Mouse (Mus musculus) heart, adult 2 months (tissue): ENCODE measurements around the gene Hnrnpf. TPM values are rescaled to one million over a fixed set of nuclear protein-coding genes. Genes with fewer than 3 reads are reported as not detected.

Experiments
- DNase-seq, 2 experiments: peaks; one replicate each; pipeline ENCODE4 v3.0.0; 2021
- H3K27ac ChIP-seq: fragments of 200-600 bp; 2 replicates; pipeline ENCODE4 v1.8.1; 2022
- H3K27me3 ChIP-seq: fragments of 200-500 bp; 2 replicates; pipeline ENCODE4 v1.6.1; 2012; ENCODE audit warnings: mild to moderate bottlenecking, low read length, inconsistent platforms, mixed read lengths; ENCODE audit not compliant: control insufficient read depth, insufficient read depth
- H3K36me3 ChIP-seq: fragments of 200-500 bp; 2 replicates; pipeline ENCODE4 v1.6.1; 2012; ENCODE audit warnings: low read length, inconsistent platforms; ENCODE audit not compliant: control insufficient read depth, insufficient read depth
- H3K4me1 ChIP-seq: fragments of 200-500 bp; 2 replicates; pipeline ENCODE4 v1.6.1; 2011; ENCODE audit warnings: low read length; ENCODE audit not compliant: control insufficient read depth, insufficient read depth
- H3K4me3 ChIP-seq: fragments of 200-600 bp; 2 replicates; pipeline ENCODE4 v1.8.1; 2022
- H3K79me2 ChIP-seq: fragments of 200-500 bp; replicated peaks from 2 replicates; pipeline ENCODE4 v1.6.1; 2012; ENCODE audit warnings: mild to moderate bottlenecking, inconsistent platforms, low read length, moderate library complexity, mixed read lengths; ENCODE audit not compliant: control insufficient read depth, insufficient read depth
- H3K9ac ChIP-seq: fragments of 200-500 bp; 2 replicates; pipeline ENCODE4 v1.6.1; 2012; ENCODE audit warnings: low read depth, mild to moderate bottlenecking, control low read depth, inconsistent platforms, low read length, mixed read lengths
- CTCF ChIP-seq: fragments of 200-600 bp; IDR thresholded peaks from 2 replicates; pipeline ENCODE4 v1.8.1; 2022; ENCODE audit warnings: antibody characterized with exemption, mild to moderate bottlenecking, moderate library complexity
- EP300 ChIP-seq: fragments of 200-500 bp; IDR thresholded peaks from 2 replicates; pipeline ENCODE4 v1.6.1; 2011; ENCODE audit warnings: low read depth, low read length, control low read depth; ENCODE audit not compliant: insufficient read depth
- POLR2A ChIP-seq: fragments of 200-500 bp; IDR thresholded peaks from 2 replicates; pipeline ENCODE4 v1.6.1; 2011; ENCODE audit warnings: mild to moderate bottlenecking, low read depth, low read length, control low read depth; ENCODE audit not compliant: insufficient read depth
- WGBS: fragments of 180-500 bp; shearing (Covaris S2); methylation state at CpG from one replicate; pipeline ENCODE4 v1.1.7; 2018; 5-methylcytosine and 5-hydroxymethylcytosine counted together
- intact Hi-C: fragments of 180-260 bp; cut with DNase I; formaldehyde crosslinking; loops from one replicate; pipeline ENCODE4 v1.15.1; 2025
- polyA plus RNA-seq: library from polyadenylated mRNA; depleted of rRNA; stranded (reverse); fragments of >200 nt; gene quantifications from 2 replicates; pipeline ENCODE4 v1.2.3, GENCODE M21; 2012
- total RNA-seq, 2 experiments: library from RNA; stranded (reverse); gene quantifications; 2 replicates each; pipeline ENCODE4 v1.2.3; 2021

The Hnrnpf gene
- total and polyA plus RNA-seq, 3 experiments = 66.1 to 192 (median 185) TPM

DNA sequence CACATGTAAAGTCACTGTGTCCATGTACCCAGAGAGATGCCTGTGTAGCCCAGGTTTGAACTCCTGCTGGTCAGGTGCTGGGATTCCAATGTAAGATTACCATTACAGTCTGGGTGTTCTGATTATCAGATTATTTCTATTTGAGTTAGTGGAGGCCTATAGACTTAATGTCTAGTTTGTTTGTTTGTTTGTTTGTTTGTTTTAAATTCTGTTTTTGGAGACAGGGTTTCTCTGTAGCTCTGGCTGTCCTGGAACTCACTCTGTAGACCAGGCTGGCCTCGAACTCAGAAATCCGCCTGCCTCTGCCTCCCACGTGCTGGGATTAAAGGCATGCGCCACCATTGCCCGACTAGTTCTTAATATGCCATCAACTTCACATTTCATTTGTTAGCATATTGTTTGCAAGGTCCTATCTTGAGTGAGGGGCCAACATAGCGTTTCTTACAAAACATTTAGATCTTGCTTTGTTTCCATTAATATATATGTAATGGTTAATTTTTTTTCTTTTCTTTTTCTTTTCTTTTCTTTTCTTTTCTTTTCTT, 10.1 kb downstream of the Hnrnpf start:
- Histone ChIP-seq H3K36me3 (peaks cover 13% of the 10 kb centered on the region), H3K4me3 (no peak overlapping the region), H3K27ac (no peak overlapping the region), H3K27me3 (no peaks in the 10 kb centered on the region), H3K79me2 (peaks cover 3% of the 10 kb centered on the region), H3K9ac (no peak overlapping the region), H3K4me1 (peaks cover 10% of the 10 kb centered on the region)
- intact Hi-C loops = no loop called here
- TF ChIP-seq POLR2A (no peak), EP300 (no peak), CTCF (no peak)
- 73% methylated on average over 6 of the region's 6 CpGs for WGBS
- no peak for DNase-seq

GRCm38 (mm10) chr6:117914541-117914940, 14.4 kb downstream of the Hnrnpf start:
- intact Hi-C loops = no loop called here
- no peak for DNase-seq
- Histone ChIP-seq H3K27me3 (no peaks in the 10 kb centered on the region), H3K79me2 (peaks cover 3% of the 10 kb centered on the region), H3K9ac (no peak overlapping the region), H3K4me1 (peaks cover 4% of the 10 kb centered on the region), H3K27ac (no peak overlapping the region), H3K36me3 (peaks cover 22% of the 10 kb centered on the region), H3K4me3 (no peak overlapping the region)
- TF ChIP-seq EP300 = no peak
- no peak for TF ChIP-seq POLR2A
- TF ChIP-seq CTCF = no peak

DNA sequence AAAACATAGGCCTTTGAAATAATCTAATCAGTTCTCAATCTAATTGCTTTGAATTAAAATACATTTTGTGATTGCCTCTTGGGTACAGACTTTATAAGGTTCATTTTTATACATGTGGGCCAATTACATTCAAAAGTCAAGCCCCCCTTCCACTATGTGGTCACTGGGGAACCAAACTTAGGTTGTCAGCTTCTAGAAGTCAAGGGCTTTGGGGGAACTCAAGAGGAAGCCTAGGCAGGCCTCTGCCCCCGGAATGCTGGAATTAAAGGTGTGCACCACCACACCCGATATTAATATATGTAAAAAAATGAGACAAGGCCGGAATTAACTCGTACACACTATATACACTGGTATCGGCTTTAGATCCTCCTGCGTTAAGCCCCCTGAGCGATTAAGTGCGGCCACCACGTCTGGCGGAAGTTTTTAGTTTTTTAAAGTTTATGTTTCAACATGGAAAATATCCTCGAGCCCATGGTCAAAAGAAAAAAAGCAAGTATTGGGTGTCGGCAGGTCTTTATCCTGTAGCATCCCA, 16.1 kb downstream of the Hnrnpf start:
- intact Hi-C loops = loop anchor here (1.0 to 5.0 kb wide), 3 partner anchors 8 to 749 kb away; partner anchors contain the start of genes Cxcl12 and Zfp637
- WGBS = 2% methylated on average over 12 of the region's 12 CpGs

GRCm38 (mm10) chr6:117916737-117917426, 16.8 kb downstream of the Hnrnpf start:
- intact Hi-C loops = loop anchor here (1.0 to 5.0 kb wide), 4 partner anchors 9 to 750 kb away; partner anchors contain the start of genes Cxcl12 and Zfp637
- Histone ChIP-seq H3K27me3 (no peaks in the 10 kb centered on the region), H3K36me3 (peaks cover 37% of the 10 kb centered on the region), H3K4me1 (peaks cover 8% of the 10 kb centered on the region), H3K9ac (peak overlapping the region; percentile 80), H3K79me2 (peaks cover 3% of the 10 kb centered on the region; the same call in 1 of the 2 replicates), H3K4me3 (peak overlapping the region; percentile 63), H3K27ac (peak overlapping the region; percentile 96)
- peak; percentile 65; the same call in 1 of the 2 replicates for TF ChIP-seq EP300
- no peak for TF ChIP-seq CTCF
- TF ChIP-seq POLR2A = peak; percentile 59
- DNase-seq = peak; percentile 90 to 92
- under 1% methylated on average over 62 of the region's 62 CpGs for WGBS

More for the DNA sequence above, 16.1 kb downstream of the Hnrnpf start:
- Histone ChIP-seq H3K9ac (peak overlapping the region; percentile 80), H3K27me3 (no peaks in the 10 kb centered on the region), H3K27ac (peak overlapping the region; percentile 96), H3K4me3 (peak overlapping the region; percentile 63), H3K4me1 (peaks cover 8% of the 10 kb centered on the region), H3K36me3 (peaks cover 31% of the 10 kb centered on the region), H3K79me2 (peaks cover 3% of the 10 kb centered on the region; the same call in 1 of the 2 replicates)
- DNase-seq = no peak
- TF ChIP-seq POLR2A (no peak), CTCF (no peak), EP300 (no peak)

- intact Hi-C loops = loop anchor here (1.0 to 5.0 kb wide), 3 partner anchors 38 to 750 kb away; partner anchors contain the start of genes Cxcl12 and Zfp637
- DNase-seq = peak; percentile 73 to 75
- WGBS = under 1% methylated on average over 21 of the region's 21 CpGs
- Histone ChIP-seq H3K9ac (peak overlapping the region; percentile 54), H3K27ac (peak overlapping the region; percentile 96), H3K4me1 (peaks cover 8% of the 10 kb centered on the region), H3K36me3 (peaks cover 43% of the 10 kb centered on the region), H3K4me3 (peak overlapping the region; percentile 63), H3K27me3 (no peaks in the 10 kb centered on the region), H3K79me2 (peaks cover 3% of the 10 kb centered on the region; the same call in 1 of the 2 replicates)
- TF ChIP-seq EP300 (no peak), CTCF (no peak), POLR2A (no peak)
Observed at GRCm38 (mm10) chr6:117917576-117917975, 17.5 kb downstream of the Hnrnpf start.
